Mouse (Mus musculus): Measurements from ENCODE around the gene 9630041A04Rik.

DNA sequence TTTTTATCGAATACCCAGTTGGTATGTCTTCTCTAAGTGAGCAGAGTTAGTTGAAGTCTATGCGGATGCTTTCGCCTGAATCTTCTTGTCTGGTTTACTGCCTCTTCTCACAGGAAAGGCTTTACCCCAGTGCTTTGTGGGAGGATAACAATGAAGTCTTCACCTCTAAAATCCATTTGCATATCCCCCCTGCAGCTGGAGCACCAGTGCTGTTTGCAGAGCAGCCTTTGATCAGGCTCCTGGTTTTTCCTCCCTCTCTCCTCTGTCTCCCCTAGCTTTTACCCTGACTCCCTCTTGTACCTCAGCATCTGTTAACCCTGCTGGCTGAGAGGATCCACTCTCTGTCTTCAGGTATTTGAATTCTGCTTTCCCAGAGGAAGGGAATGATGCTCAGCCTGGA lies 88.5 kb downstream of the 9630041A04Rik start:
- TF ChIP-seq MAX (IDR thresholded peaks at IDR 0.05; ENCODE audit: low read length) (no peak), CHD1 (IDR thresholded peaks at IDR 0.05; ENCODE audit: low read depth, low read length) (no peak), CTCF (conservative IDR thresholded peaks at IDR 0.05 in 1 of 2, IDR thresholded peaks at IDR 0.05 in 1 of 2; ENCODE audit: low read depth in 2 of 2, low read length in 2 of 2) (no peak), POLR2A (IDR thresholded peaks at IDR 0.05; ENCODE audit: low read depth, low read length) (no peak), EP300 (IDR thresholded peaks at IDR 0.05; ENCODE audit: low read length) (no peak), USF2 (conservative IDR thresholded peaks at IDR 0.05; ENCODE audit: low read depth, low read length) (no peak), RAD21 (IDR thresholded peaks at IDR 0.05; ENCODE audit: low read depth, low read length) (no peak), E2F4 (IDR thresholded peaks at IDR 0.05; ENCODE audit: insufficient replicate concordance, low read depth, low read length) (no peak), ZNF384 (IDR thresholded peaks at IDR 0.05; ENCODE audit: low read depth, low read length) (no peak), MYC (IDR thresholded peaks at IDR 0.05; ENCODE audit: low read depth, low read length) (no peak)
